ENCODE assay signal across 24 mouse cellular contexts in the genomic region with DNA sequence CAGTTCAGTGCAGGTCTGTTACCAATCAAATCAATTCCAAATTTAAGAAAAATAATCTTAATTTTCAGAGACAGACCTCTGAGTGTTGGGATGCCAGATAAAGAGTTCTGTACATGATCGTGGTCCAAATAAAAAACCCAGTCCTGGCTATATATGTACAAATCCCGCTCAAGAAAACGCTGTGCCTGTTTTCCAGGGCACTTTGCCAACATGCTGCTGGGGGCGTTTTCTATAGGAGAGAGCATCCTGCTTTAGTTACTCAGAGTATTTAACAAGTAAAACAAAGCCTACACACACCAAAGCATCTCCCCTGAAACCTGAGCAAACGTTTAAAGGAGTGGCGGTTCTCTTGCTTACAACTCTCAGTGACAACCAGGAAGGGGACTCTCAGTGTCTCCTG. TPM values are rescaled to one million over a fixed set of nuclear protein-coding genes. Genes with fewer than 3 reads are reported as not detected.
DNase-seq lines count a peak whose midpoint lies in the region; ATAC-seq and TF ChIP-seq lines count a peak whose summit lies in the region.
"Had no signal": no experiment of that assay in that cellular context is flagged by ENCODE, and none has a peak within 500 bp of the region (broad histone marks: within the 10 kb centered on the region; RNA-seq: fewer than 3 reads in every experiment).

No protein-coding gene starts in this region.

- WGBS in forebrain, postnatal 0 days: 39% methylated on average over 6 of the region's 6 CpGs
- WGBS in forebrain, embryonic 10.5 days: 83% methylated on average over 6 of the region's 6 CpGs
- 53% methylated on average over 6 of the region's 6 CpGs for WGBS in lung, embryonic 14.5 days
- 41% methylated on average over 6 of the region's 6 CpGs for whole genome bisulfite sequencing in embryonic facial prominence, embryonic 14.5 days

- H3K27ac ChIP-seq in forebrain, postnatal 0 days (ENCODE audit: low read depth, low read length): no peak overlapping the region
- H3K27ac ChIP-seq in forebrain, embryonic 10.5 days: no peak overlapping the region
- no peak overlapping the region for H3K27ac ChIP-seq in lung, embryonic 14.5 days (ENCODE audit: low read depth)
- H3K27ac ChIP-seq in embryonic facial prominence, embryonic 14.5 days (replicated peaks; ENCODE audit: low read depth, low read length): 0 out of 2 replicates have a peak overlapping the region, but pooled peaks have one; percentile 15
- H3K27ac ChIP-seq: hindbrain, embryonic 10.5 days; intestine, embryonic 15.5 days; layer of hippocampus, adult 2 months; stomach, postnatal 0 days had no signal

- no peak overlapping the region for H3K4me2 ChIP-seq in forebrain, postnatal 0 days (ENCODE audit: low read depth)
- H3K4me2 ChIP-seq in lung, embryonic 14.5 days: no peak overlapping the region
- H3K4me2 ChIP-seq in embryonic facial prominence, embryonic 14.5 days (ENCODE audit: low read depth, low read length): no peak overlapping the region
- H3K4me2 ChIP-seq: heart, embryonic 11.5 days; intestine, embryonic 15.5 days; liver, embryonic 11.5 days; midbrain, embryonic 11.5 days had no signal

- ATAC-seq in forebrain, postnatal 0 days: no peak
- ATAC-seq in lung, embryonic 14.5 days (ENCODE audit: insufficient read depth): no peak
- 0 out of 2 replicates have a peak, but pooled peaks have one; percentile 22 for ATAC-seq in embryonic facial prominence, embryonic 14.5 days (ENCODE audit: low read depth)
- ATAC-seq: activated CD4-positive, CD25-positive, alpha-beta regulatory T cell, adult 4 months; hindbrain, embryonic 16.5 days; intestine, embryonic 15.5 days; liver, postnatal 0 days had no signal

- no peaks in the 10 kb centered on the region for H3K27me3 ChIP-seq in forebrain, postnatal 0 days (ENCODE audit: insufficient read depth, low read length)
- no peaks in the 10 kb centered on the region for H3K27me3 ChIP-seq in forebrain, embryonic 10.5 days (ENCODE audit: poor library complexity, severe bottlenecking)
- no peaks in the 10 kb centered on the region for H3K27me3 ChIP-seq in lung, embryonic 14.5 days (ENCODE audit: insufficient read depth, low read length)
- no peaks in the 10 kb centered on the region for H3K27me3 ChIP-seq in embryonic facial prominence, embryonic 14.5 days (replicated peaks; ENCODE audit: control insufficient read depth, insufficient read depth, low read length)
- H3K27me3 ChIP-seq: intestine, embryonic 15.5 days had no signal

- H3K9ac ChIP-seq in forebrain, postnatal 0 days: no peak overlapping the region
- no peak overlapping the region for H3K9ac ChIP-seq in lung, embryonic 14.5 days
- H3K9ac ChIP-seq in embryonic facial prominence, embryonic 14.5 days (ENCODE audit: low read depth, low read length): no peak overlapping the region
- H3K9ac ChIP-seq: intestine, embryonic 15.5 days; liver, postnatal 0 days had no signal

- no peaks in the 10 kb centered on the region for H3K9me3 ChIP-seq in forebrain, postnatal 0 days (ENCODE audit: low read length)
- no peaks in the 10 kb centered on the region for H3K9me3 ChIP-seq in forebrain, embryonic 10.5 days
- no peaks in the 10 kb centered on the region for H3K9me3 ChIP-seq in lung, embryonic 14.5 days (ENCODE audit: low read depth, low read length)
- no peaks in the 10 kb centered on the region for H3K9me3 ChIP-seq in embryonic facial prominence, embryonic 14.5 days (ENCODE audit: control insufficient read depth, low read length)
- H3K9me3 ChIP-seq: hindbrain, embryonic 10.5 days; intestine, embryonic 15.5 days had no signal

- no peak for TF ChIP-seq CTCF in forebrain, postnatal 0 days (IDR thresholded peaks at IDR 0.05; ENCODE audit: low read depth)
- no peak for TF ChIP-seq CTCF in lung, embryonic 14.5 days (IDR thresholded peaks at IDR 0.05; ENCODE audit: low read depth)

- peak; percentile 61 for DNase-seq in forebrain, postnatal 0 days
- no peak for DNase-seq in forebrain, embryonic 10.5 days (ENCODE audit: extremely low spot score, low spot score)
- peak; percentile 58 for DNase-seq in lung, embryonic 14.5 days
- no peak for DNase-seq in lung, postnatal 36 days
- DNase-seq in brain, adult 2 months (ENCODE audit: low read depth, low spot score): peak; percentile 51
- peak; percentile 72 for DNase-seq in embryonic facial prominence, embryonic 14.5 days (ENCODE audit: low spot score)
- no peak for DNase-seq in yolk sac, embryonic 10.5 days (ENCODE audit: low spot score)
- DNase-seq: adrenal gland, adult 8-10 months; cerebellum, adult 8-10 months; gastrocnemius, postnatal 10 days; heart, postnatal 10 days; kidney, adult 8-10 months; kidney, postnatal 10 days; liver, postnatal 0 days; lung, postnatal 10 days had no signal

- no peaks in the 10 kb centered on the region for H3K4me1 ChIP-seq in forebrain, postnatal 0 days (ENCODE audit: insufficient read depth)
- H3K4me1 ChIP-seq in forebrain, embryonic 10.5 days: no peaks in the 10 kb centered on the region; the same call in 1 of the 2 replicates
- H3K4me1 ChIP-seq in lung, embryonic 14.5 days (ENCODE audit: insufficient read depth): no peaks in the 10 kb centered on the region
- no peaks in the 10 kb centered on the region for H3K4me1 ChIP-seq in embryonic facial prominence, embryonic 14.5 days (ENCODE audit: control insufficient read depth, insufficient read depth, low read length)
- H3K4me1 ChIP-seq: hindbrain, embryonic 10.5 days; intestine, embryonic 15.5 days had no signal

- H3K4me3 ChIP-seq in forebrain, postnatal 0 days (ENCODE audit: low read depth, low read length): no peak overlapping the region
- no peak overlapping the region for H3K4me3 ChIP-seq in forebrain, embryonic 10.5 days
- H3K4me3 ChIP-seq in lung, embryonic 14.5 days (ENCODE audit: low read depth, low read length): no peak overlapping the region
- H3K4me3 ChIP-seq in embryonic facial prominence, embryonic 14.5 days (ENCODE audit: low read depth, low read length): no peak overlapping the region
- H3K4me3 ChIP-seq: hindbrain, embryonic 10.5 days; intestine, embryonic 15.5 days; layer of hippocampus, adult 2 months had no signal

- no peaks in the 10 kb centered on the region for H3K36me3 ChIP-seq in forebrain, postnatal 0 days (ENCODE audit: insufficient read depth)
- no peaks in the 10 kb centered on the region for H3K36me3 ChIP-seq in forebrain, embryonic 10.5 days (replicated peaks)
- H3K36me3 ChIP-seq in lung, embryonic 14.5 days (ENCODE audit: insufficient read depth): peaks cover 9% of the 10 kb centered on the region; the same call in 1 of the 2 replicates
- peaks cover 24% of the 10 kb centered on the region for H3K36me3 ChIP-seq in embryonic facial prominence, embryonic 14.5 days (ENCODE audit: control insufficient read depth, insufficient read depth, low read length)

RNA-seq across cellular contexts. Expression of gene Cpped1, which starts 27.4 kb away (rescaled TPM):
- total RNA-seq in forebrain, postnatal 0 days (2014; rRNA removed): 15.6 and 16.5 TPM in 2 replicates
- polyA plus RNA-seq in forebrain, postnatal 0 days (2015; fragmentation: Nextera tagmentation; extraction: Ambion mirVana): 19.1 and 22.0 TPM in 2 replicates
- polyA plus RNA-seq in forebrain, embryonic 10.5 days (2016; fragmentation: Nextera tagmentation; extraction: Ambion mirVana): 12.5 and 12.7 TPM in 2 replicates
- polyA plus RNA-seq in lung, embryonic 14.5 days (2014; fragmentation: Nextera tagmentation; extraction: Ambion mirVana): 24.3 and 26.0 TPM in 2 replicates
- polyA plus RNA-seq in embryonic facial prominence, embryonic 14.5 days (2014; fragmentation: Nextera tagmentation; extraction: Ambion mirVana): 29.0 and 31.7 TPM in 2 replicates

Comparison
In these comparisons a context has a peak if more than half of its experiments do, and no peak if none do; other contexts are left out.
1. DNase-seq: peak in forebrain, postnatal 0 days (single experiment), lung, embryonic 14.5 days (single experiment), brain, adult 2 months (single experiment) and embryonic facial prominence, embryonic 14.5 days (single experiment); none in forebrain, embryonic 10.5 days (single experiment), lung, postnatal 36 days (single experiment) and yolk sac, embryonic 10.5 days (single experiment).